Mouse (Mus musculus) forebrain, embryonic 11.5 days (tissue): ENCODE data around the gene Evl. TPM values are rescaled to one million over a fixed set of nuclear protein-coding genes. Genes with fewer than 3 reads are reported as not detected.

Source experiments
- ATAC-seq: fragments of 200-750 bp; cut with Nextera tagmentation; replicated peaks from 2 replicates; pipeline ENCODE4 v1.8.0; 2017; ENCODE audit warnings: moderate TSS enrichment; ENCODE audit not compliant: low FRiP score
- DNase-seq: peaks from one replicate; pipeline ENCODE4 v3.0.0-alpha.2; 2017; ENCODE audit warnings: low spot score
- H3K27ac ChIP-seq: fragments of 300-500 bp; sonication (generic); 2 replicates; pipeline ENCODE4 v1.5.1; 2014; ENCODE audit warnings: low read depth, low read length
- H3K27me3 ChIP-seq: fragments of 300-500 bp; sonication (generic); 2 replicates; pipeline ENCODE4 v1.6.1; 2014; ENCODE audit warnings: mild to moderate bottlenecking, low read length, mixed read lengths; ENCODE audit not compliant: control insufficient read depth, insufficient read depth
- H3K36me3 ChIP-seq: fragments of 300-500 bp; sonication (generic); 2 replicates; pipeline ENCODE4 v1.6.1; 2014; ENCODE audit warnings: mild to moderate bottlenecking, low read length, moderate library complexity, mixed read lengths; ENCODE audit not compliant: control insufficient read depth, insufficient read depth
- H3K4me1 ChIP-seq: fragments of 300-500 bp; sonication (generic); replicated peaks from 2 replicates; pipeline ENCODE4 v1.6.1; 2014; ENCODE audit warnings: low read length, mixed read lengths; ENCODE audit not compliant: control insufficient read depth, insufficient read depth
- H3K4me2 ChIP-seq: fragments of 300-500 bp; sonication (generic); 2 replicates; pipeline ENCODE4 v1.6.1; 2014; ENCODE audit warnings: low read depth, mild to moderate bottlenecking, low read length, moderate library complexity, mixed read lengths; ENCODE audit not compliant: severe bottlenecking
- H3K4me3 ChIP-seq: fragments of 300-500 bp; sonication (generic); 2 replicates; pipeline ENCODE4 v1.5.1; 2014; ENCODE audit warnings: low read depth, low read length
- H3K9ac ChIP-seq: fragments of 300-500 bp; sonication (generic); 2 replicates; pipeline ENCODE4 v1.6.1; 2014; ENCODE audit warnings: low read length
- H3K9me3 ChIP-seq: fragments of 300-500 bp; sonication (generic); 2 replicates; pipeline ENCODE4 v1.6.1; 2016; ENCODE audit warnings: low read length, mixed read lengths; ENCODE audit not compliant: control insufficient read depth
- WGBS: fragments of 180-500 bp; shearing (Covaris S2); extraction: QIAGEN DNeasy Blood & Tissue Kit; methylation state at CpG from one replicate; pipeline ENCODE4 v1.1.7; 2014; 5-methylcytosine and 5-hydroxymethylcytosine counted together
- polyA plus RNA-seq: library from polyadenylated mRNA; unstranded; fragments of >200 nt; fragmentation: Nextera tagmentation; extraction: Ambion mirVana; gene quantifications from 2 replicates; pipeline ENCODE4 v1.2.1, GENCODE M21; 2014

The Evl gene
- polyA plus RNA-seq, 1 experiment from 2014 or later, result 111 TPM

- Histone ChIP-seq H3K4me2 (no peak overlapping the region), H3K9me3 (no peaks in the 10 kb centered on the region), H3K9ac (no peak overlapping the region), H3K4me1 (no peaks in the 10 kb centered on the region), H3K4me3 (no peak overlapping the region), H3K36me3 (no peaks in the 10 kb centered on the region; the same call in 1 of the 2 replicates), H3K27ac (no peak overlapping the region), H3K27me3 (no peaks in the 10 kb centered on the region)
- no peak for DNase-seq
- WGBS, result 71% methylated on average over 10 of the region's 10 CpGs
- ATAC-seq, result no peak
Observed at GRCm38 (mm10) chr12:108536461-108536860, 18.1 kb upstream of the Evl start.

GRCm38 (mm10) chr12:108541088-108541487 lies 13.4 kb upstream of the Evl start:
- Histone ChIP-seq H3K4me3 (no peak overlapping the region), H3K27me3 (no peaks in the 10 kb centered on the region), H3K9me3 (no peaks in the 10 kb centered on the region), H3K27ac (no peak overlapping the region), H3K4me1 (peaks cover 3% of the 10 kb centered on the region; the same call in 1 of the 2 replicates), H3K36me3 (no peaks in the 10 kb centered on the region; the same call in 1 of the 2 replicates), H3K4me2 (no peak overlapping the region), H3K9ac (no peak overlapping the region)
- DNase-seq (peak; percentile 67), ATAC-seq (0 out of 2 replicates have a peak, but pooled peaks have one; percentile 46)
- 28% methylated on average over 6 of the region's 6 CpGs for WGBS

GRCm38 (mm10) chr12:108546508-108547153 lies 7.9 kb upstream of the Evl start:
- Histone ChIP-seq H3K4me1 (peaks cover 7% of the 10 kb centered on the region), H3K36me3 (no peaks in the 10 kb centered on the region), H3K4me3 (no peak overlapping the region), H3K27me3 (no peaks in the 10 kb centered on the region), H3K27ac (peak overlapping the region; percentile 71), H3K4me2 (no peak overlapping the region), H3K9me3 (no peaks in the 10 kb centered on the region), H3K9ac (no peak overlapping the region)
- peak; percentile 86 for ATAC-seq
- 14% methylated on average over 10 of the region's 10 CpGs for WGBS
- peak; percentile 59 for DNase-seq

GRCm38 (mm10) chr12:108547251-108547875 lies 7.2 kb upstream of the Evl start:
- Histone ChIP-seq H3K36me3 (no peaks in the 10 kb centered on the region), H3K9me3 (no peaks in the 10 kb centered on the region), H3K9ac (no peak overlapping the region), H3K27me3 (no peaks in the 10 kb centered on the region), H3K27ac (peak overlapping the region; percentile 71), H3K4me3 (no peak overlapping the region), H3K4me2 (no peak overlapping the region), H3K4me1 (peaks cover 7% of the 10 kb centered on the region)
- ATAC-seq (peak; percentile 39), DNase-seq (peak; percentile 49)
- WGBS, result 68% methylated on average over 15 of the region's 15 CpGs

- Histone ChIP-seq H3K36me3 (no peaks in the 10 kb centered on the region), H3K9me3 (no peaks in the 10 kb centered on the region), H3K27me3 (no peaks in the 10 kb centered on the region), H3K4me1 (peaks cover 17% of the 10 kb centered on the region), H3K9ac (no peak overlapping the region), H3K4me2 (no peak overlapping the region), H3K4me3 (no peak overlapping the region), H3K27ac (no peak overlapping the region)
- no peak for ATAC-seq
- WGBS, result 78% methylated on average over 7 of the region's 7 CpGs
- DNase-seq, result peak; percentile 31
Observed at GRCm38 (mm10) chr12:108551731-108552130, 2.8 kb upstream of the Evl start.

- H3K4me1 ChIP-seq, result peaks cover 17% of the 10 kb centered on the region
- no peaks in the 10 kb centered on the region for H3K36me3 ChIP-seq
- H3K4me3 ChIP-seq, result no peak overlapping the region
- ATAC-seq, result no peak
- DNase-seq, result peak; percentile 43
- no peak overlapping the region for H3K9ac ChIP-seq
- H3K27me3 ChIP-seq, result no peaks in the 10 kb centered on the region
- 51% methylated on average over 6 of the region's 6 CpGs for WGBS
- no peak overlapping the region for H3K4me2 ChIP-seq
- H3K9me3 ChIP-seq, result no peaks in the 10 kb centered on the region
- no peak overlapping the region for H3K27ac ChIP-seq
Observed at GRCm38 (mm10) chr12:108553079-108553478, 1.4 kb upstream of the Evl start.

GRCm38 (mm10) chr12:108554861-108555556 lies 489 bp downstream of the Evl start:
- Histone ChIP-seq H3K36me3 (no peaks in the 10 kb centered on the region), H3K4me3 (peak overlapping the region; percentile 99), H3K27ac (peak overlapping the region; percentile 79), H3K27me3 (no peaks in the 10 kb centered on the region), H3K4me2 (peak overlapping the region; percentile 64), H3K9ac (peak overlapping the region; percentile 97), H3K4me1 (peaks cover 21% of the 10 kb centered on the region), H3K9me3 (no peaks in the 10 kb centered on the region)
- under 1% methylated on average over 76 of the region's 100 CpGs for WGBS
- DNase-seq, result no peak
- peak; percentile 75 for ATAC-seq

GRCm38 (mm10) chr12:108558194-108558593 lies 3.7 kb downstream of the Evl start:
- H3K4me3 ChIP-seq, result no peak overlapping the region
- H3K27ac ChIP-seq, result no peak overlapping the region
- no peaks in the 10 kb centered on the region for H3K9me3 ChIP-seq
- no peak overlapping the region for H3K4me2 ChIP-seq
- no peak overlapping the region for H3K9ac ChIP-seq
- DNase-seq, result no peak
- peaks cover 14% of the 10 kb centered on the region for H3K4me1 ChIP-seq
- H3K36me3 ChIP-seq, result no peaks in the 10 kb centered on the region
- H3K27me3 ChIP-seq, result no peaks in the 10 kb centered on the region
- ATAC-seq, result no peak
